Mouse (Mus musculus): ENCODE measurements around the gene Gm49333.
A peak's percentile ranks its signal among the peaks of the same experiment; 100 is the strongest.
"Not testable (repeated sequence)": the region's sequence is repeated elsewhere in the genome, so short reads cannot be mapped to it uniquely, and the experiment has no call there.

The Gm49333 gene

DNA sequence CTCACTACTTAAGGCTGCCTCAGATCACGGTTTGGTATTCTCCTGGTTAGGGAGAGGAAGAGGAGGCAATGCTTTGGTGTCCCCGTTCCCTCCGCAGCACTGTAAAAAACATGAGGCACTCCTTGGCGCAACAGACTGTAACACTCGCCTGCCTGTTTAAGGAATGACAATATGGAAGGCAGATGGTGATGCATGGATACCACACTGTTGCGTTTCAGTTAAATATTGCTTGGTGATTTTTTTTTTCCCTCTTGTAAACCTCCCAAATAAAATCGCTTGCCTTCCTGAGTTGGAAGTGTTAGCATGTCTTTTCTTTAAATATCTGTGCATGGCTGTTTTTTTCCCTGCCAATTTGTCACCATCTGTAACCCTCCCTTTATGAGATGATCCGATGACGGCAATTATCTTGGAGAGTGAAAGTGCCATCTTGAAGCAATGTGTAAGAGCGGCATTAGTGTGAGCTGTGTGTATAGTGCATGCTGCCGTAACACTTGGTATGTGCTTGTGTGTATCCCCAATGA, 17.5 kb downstream of the Gm49333 start:
- DNase-seq, result no peak

DNA sequence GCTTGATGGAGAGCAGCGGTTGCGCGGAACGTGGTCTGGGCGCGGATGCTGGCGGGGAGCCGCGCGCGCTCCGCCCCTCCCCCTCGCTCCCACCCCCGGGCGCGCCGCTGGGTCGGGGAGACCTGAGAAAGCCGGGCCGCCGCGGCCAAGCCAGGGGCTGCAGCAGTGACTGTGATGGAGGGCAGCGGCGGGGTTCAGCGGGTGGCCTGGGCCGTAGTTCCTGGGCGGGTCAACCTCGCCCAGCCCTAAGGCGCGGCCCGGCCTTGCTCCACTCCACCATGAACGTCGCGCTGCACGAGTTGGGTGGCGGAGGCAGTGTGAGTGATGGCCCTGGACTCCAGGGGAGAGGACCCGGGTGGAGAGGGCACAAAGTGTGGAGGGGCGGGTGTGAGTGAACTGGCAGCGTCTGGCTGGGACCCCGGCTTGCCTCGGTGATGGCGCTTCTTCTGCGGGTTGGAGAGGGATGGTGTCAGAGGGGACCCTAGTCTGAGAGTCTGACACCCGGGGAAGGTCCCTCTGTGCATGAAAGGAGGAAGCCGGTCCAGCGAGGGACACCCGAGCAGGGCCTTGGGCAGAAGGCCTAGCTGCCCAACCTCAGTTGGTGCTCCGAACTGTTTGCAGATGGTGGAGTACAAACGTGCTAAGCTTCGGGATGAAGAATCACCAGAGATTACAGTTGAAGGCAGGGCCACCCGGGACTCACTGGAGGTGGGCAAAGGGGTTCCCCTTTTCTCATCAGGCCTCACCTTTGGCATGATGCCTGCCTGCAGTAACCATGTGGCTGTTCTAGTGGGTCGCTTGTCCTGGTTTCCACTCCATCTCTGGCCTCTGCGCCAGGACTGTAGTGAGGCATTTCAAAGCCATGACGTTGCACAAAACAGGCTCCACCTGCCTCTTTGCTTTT, 18.6 kb downstream of the Gm49333 start, which contains the start of gene Ece2:
Gene Ece2, plus strand, starts transcription at position 98 of the 904 bp plus-strand sequence.
- DNase-seq, result no peak

DNA sequence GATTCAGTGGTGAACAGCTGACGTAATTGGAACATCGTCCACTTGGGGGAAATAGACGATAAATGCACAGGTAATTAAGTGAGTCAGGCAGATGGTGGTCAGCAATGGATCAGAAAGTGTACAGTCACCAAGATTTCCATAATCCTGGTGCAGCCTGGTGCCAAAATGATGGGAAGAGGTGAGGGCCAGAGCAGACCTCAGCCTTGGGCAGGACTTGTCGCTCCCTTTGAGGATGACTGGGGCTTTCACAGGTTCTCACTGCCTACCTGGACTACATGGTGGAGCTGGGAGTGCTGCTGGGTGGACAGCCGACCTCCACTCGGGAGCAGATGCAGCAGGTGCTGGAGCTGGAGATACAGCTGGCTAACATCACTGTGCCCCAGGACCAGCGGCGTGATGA, 26.0 kb downstream of the Gm49333 start:
- no peak for DNase-seq

DNA sequence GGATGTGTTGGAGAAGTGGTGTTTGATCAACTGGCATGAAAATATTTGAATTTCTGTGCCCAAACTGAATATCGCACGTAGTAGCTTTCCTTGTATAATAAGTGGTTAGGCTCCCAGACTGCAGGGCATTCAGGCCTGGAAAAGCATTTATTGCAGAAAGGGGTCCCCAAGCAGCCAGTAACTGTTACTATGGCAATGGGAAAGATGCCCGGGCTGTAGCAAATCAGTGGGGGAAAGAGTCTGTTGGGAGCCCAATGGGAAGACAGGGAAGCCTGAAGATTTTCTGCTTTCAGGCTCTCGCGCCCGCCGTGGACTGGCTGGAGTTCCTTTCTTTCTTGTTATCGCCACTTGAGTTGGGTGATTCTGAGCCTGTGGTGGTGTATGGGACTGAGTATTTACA, 27.0 kb downstream of the Gm49333 start:
- no peak for DNase-seq

DNA sequence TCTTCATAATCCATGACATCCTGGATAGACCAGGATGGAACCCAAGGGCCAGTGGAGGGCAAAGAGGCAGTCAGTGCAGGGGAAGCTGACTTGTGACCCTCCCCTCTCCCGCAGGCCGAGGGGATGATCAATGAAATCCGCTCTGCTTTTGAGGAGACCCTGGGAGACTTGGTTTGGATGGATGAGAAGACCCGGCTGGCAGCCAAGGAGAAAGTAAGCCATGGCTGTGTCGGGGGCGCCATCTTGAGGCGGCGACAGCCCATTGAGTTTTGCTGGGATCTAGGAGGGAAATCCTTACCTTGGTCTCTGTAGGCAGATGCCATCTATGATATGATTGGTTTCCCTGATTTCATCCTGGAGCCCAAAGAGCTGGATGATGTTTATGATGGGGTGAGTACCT, 30.8 kb downstream of the Gm49333 start:
- peak; percentile 53 to 70 for DNase-seq

DNA sequence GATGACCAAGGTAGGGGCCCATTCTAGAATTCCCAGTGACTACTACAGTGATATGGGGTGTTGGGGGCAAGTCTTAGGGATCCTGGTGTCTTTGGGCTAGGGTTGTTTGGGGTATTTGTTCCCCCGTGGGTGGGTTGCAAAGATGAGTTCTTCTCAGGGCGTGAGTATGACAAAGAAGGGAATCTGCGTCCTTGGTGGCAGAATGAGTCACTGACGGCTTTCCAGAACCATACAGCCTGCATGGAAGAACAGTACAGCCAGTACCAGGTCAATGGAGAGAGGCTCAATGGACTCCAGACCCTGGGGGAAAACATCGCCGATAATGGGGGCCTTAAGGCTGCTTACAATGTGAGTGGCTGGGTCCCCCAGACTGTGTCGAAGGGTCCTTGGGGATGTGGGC, 32.5 kb downstream of the Gm49333 start:
- DNase-seq, result no peak

DNA sequence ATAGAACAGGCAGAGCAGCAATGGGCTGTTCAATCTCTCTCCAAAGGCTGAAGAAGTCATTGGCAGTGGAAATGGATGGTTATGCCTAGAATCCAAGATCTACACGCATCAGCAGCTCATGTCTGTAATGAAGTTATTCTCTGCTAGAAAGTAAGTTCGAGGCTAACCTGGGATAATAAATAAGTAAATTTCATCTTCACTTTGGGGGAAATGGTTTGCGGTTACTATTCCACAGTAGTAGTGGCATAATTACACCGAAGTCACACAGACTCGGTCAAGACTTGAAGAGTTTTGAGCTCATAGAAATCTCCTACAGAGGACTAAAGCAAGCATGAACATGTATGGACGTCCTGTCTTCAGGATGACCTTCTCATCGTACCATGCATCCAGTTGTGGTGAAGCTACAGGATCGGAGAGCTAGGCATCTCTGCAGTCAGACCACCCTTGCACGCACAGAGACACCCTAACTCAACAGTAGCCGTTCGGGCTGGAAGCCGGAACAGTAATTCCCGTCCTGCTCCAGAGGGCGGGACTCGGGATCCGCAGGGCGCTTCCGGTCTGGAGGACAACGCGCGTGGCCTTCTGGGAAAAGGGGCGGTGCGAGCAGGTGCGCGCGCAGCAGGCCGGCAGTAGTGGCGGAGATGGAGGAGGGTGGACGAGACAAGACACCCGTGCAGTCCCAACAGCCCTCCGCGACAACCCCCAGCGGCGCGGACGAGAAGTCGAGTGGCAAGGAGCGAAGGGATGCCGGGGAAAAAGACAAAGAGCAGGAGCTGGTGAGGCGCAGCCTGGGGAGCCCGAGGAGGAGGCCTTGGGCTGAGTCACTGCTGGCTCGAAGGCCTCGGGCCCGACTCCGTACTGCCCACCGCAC, 39.9 kb downstream of the Gm49333 start, which contains the start of gene Psmd2:
Gene Psmd2, plus strand, starts transcription at position 577 of the 871 bp plus-strand sequence.
- peak; percentile 95 to 97 for DNase-seq

DNA sequence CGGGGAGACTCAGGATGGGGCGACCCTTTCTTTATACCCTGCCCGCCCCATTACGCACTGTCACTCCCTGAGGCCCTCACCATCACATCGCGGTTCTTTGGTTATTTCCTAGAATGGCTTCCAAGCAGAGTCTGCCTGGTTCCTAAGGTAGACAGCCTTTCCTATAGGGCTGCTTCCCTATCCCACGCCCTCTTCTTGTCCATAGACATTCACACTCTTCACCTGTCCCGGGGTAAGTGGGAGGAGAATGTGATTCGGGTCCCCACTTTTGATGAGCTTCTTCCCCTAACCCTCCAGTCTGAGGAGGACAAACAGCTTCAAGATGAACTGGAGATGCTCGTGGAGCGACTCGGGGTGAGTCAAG, 40.5 kb downstream of the Gm49333 start:
- no peak for DNase-seq

DNA sequence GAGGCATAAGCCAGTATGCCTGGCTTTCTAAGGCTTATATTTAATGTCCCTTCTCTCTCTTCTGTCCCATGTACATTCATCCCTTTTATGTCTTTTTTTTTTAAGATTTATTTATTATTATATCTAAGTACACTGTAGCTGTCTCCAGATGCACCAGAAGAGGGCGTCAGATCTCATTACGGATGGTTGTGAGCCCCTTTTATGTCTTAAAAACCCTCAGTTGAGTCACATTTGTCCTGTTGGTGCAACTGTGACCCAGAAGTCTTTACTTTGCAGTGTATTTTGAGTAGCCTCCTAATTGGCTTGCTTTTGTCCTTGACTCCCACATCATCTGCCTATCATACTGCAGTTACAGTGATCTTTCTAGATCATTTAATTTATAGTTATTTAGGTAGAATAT, 41.9 kb downstream of the Gm49333 start:
- DNase-seq, result no peak

DNA sequence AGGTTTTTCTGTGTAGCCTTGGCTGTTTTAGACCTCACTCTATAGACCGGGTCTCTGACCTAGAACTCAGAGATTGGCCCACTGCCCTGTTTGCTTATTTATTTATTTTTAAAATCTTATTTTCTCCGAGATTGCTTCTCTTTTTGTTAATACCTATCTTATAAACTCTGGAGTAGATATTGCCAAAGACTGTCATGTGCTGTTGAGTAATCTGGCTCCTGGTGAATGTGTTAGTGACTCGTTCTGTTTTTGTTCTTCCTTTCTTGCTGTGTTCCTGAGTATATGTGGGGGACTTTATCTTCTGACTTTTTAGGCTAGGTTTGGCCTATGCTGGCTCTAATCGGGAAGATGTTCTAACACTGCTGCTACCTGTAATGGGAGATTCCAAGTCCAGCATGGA, 46.3 kb downstream of the Gm49333 start:
- DNase-seq, result no peak

DNA sequence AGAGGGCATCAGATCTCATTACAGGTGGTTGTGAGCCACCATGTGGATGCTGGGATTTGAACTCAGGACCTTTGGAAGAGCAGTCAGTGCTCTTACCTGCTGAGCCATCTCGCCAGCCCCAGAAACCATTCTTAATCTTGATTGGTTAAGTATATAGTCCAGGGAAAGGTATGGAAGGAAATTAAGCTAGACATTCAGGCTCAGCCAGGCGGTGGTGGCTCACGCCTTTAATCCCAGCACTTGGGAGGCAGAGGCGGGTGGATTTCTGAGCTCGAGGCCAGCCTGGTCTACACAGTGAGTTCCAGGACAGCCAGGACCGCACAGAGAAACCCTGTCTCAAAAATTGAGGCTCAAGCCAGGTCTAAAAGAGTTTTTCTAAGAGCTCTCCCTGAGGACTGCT, 56.6 kb downstream of the Gm49333 start, which contains the start of gene Eif4g1:
Gene Eif4g1, plus strand, starts transcription at position 301 of the 400 bp plus-strand sequence.
- not testable (repeated sequence) for DNase-seq

DNA sequence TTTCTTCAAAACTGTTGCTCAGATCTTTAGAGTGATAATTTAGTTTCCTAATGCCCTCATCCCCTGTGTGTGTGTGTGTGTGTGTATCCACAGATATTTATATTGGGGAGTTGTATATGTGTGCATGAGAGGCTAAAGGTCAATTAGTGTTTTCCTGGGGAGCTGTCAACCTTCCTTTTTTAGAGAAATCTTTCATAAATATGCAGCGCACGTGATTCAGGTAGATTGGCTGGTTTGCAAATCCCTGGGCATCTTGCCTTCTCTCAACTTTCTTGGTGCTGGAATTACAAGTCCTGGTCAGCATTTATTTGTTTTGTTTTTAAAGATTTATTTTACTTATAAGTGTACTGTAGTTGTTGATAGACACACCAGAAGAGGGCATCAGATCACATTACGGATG, 58.9 kb downstream of the Gm49333 start:
- DNase-seq, result no peak

DNA sequence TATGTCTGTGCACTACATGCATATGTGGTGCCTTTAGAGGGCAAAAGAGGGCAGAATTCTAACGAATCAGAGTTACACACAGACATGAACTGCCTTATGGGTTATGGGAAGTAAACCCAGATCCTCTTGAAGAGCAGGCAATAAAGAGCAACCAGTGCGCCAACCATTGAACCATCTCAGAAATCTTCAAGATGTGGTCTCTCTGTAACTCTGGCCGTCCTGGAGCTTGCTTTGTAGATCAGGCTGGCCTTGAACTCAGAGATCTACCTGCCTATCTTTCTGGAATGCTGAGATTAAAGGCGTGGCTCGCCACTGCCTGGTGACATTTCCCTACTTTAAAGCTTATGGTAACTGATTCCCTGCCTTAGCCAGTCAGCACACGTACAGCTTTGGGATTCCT, 60.5 kb downstream of the Gm49333 start:
- no peak for DNase-seq

DNA sequence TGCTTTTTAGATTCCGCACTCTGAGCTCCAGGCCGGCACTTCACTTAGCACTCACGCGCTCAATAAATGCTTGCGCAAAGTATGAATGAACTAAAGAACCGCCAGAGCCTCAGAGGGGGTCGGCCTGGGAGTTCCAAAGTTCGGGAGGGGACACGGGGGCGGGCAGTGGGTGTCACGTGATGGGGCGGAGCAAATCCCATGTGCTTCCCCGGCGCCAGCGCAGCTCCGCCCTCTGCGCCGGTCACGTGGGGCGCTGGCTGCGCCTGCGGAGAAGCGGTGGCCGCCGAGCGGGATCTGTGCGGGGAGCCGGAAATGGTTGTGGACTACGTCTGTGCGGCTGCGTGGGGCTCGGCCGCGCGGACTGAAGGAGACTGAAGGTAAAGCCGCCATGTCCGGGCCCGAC, 61.1 kb downstream of the Gm49333 start:
- DNase-seq, result peak; percentile 96 to 97

DNA sequence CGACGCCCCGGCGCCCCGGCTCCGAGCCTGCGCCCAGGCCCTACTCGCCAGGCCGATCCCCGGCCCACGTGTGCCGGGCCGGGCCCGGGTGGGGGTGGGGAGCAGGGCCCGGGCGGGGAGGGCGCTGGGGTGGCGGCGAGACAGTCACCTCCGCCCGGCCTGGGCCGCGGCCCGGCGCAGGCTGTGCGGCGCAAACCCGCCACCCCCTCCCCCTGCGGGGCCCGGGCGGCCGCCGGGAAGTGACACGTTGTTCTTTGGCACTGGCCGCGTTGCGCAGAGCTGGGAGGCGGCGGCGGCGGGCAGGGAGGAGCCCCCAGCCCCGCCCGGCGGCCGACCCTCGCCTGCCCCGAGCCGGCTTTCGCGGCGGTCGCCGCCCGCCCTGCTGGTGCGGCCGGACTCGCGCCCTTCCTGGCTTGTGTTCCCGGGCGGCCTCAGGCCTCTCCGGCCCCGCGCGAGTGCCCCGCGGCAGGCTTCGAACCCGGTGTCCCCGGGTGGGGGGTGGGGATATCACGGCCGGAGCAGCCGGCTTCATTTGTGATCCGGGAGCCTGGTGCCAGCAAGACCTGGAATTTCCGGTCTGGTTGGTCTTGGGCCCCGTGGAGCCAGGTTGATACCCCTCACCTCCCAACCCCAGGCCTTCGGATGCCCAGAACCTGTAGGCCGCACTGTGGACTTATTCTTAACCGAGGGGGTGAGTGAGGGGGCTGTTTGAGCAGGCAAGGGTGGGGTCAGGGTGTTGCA, 61.7 kb downstream of the Gm49333 start:
- DNase-seq, result peak; percentile 53 to 69

DNA sequence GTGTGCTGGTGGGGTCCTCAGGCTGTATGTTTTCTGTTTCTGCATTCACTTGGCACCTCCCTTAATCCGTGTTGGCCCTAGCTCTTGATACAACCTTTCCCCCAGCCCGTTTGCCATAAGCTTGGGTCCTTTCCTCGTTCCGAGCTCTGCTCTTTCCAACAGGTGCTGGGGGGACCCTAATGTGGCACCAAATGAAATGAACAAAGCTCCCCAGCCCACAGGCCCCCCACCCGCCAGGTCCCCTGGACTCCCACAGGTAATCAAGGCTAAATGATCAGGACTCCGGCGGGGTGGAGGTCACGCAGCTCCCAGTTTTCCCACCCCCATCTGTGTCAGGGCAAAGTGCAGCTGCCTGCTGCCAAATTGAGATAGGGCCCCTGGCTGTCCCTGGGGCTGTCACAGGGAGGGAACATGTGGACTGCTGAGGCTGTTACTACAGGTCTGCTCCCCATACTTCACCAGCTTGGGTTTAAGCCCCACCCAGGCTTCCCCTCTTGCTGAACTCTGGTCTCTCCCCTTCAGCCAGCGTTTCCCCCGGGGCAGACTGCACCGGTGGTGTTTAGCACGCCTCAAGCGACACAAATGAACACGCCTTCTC, 62.4 kb downstream of the Gm49333 start:
- peak in 1 of 2 experiments; percentile 17 for DNase-seq

DNA sequence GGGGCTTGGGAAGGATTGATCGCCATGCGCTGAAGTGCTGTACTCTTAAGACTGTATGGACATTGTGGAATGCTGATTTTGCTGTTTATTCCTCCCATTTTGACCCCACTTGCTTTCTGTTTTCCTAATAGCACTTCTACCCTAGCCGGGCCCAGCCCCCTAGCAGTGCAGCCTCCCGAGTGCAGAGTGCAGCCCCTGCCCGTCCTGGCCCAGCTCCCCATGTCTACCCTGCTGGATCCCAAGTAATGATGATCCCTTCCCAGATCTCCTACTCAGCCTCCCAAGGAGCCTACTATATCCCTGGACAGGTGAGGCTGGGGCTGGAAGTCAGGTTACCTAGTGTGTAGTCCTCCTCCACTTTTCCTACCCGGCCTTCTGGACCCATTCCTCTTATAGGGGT, 63.8 kb downstream of the Gm49333 start:
- DNase-seq, result no peak

DNA sequence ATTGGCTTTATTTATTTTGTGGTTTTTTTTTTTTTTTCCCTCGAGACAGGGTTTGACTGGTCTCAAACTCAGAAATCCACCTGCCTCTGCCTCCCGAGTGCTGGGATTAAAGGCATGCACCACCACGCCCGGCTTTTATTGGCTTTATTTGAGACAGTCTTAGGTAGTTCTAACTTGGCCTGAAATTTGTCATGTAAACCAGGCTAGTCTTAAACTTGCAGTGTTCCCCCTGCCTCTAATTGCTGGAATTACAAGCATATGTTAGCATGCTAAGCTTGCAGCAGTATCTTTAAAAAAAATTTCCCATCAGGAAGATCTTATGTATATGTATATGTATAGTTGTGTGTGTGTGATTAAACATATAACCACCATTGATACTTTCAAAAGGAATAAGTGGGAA, 65.3 kb downstream of the Gm49333 start:
- DNase-seq, result no peak

DNA sequence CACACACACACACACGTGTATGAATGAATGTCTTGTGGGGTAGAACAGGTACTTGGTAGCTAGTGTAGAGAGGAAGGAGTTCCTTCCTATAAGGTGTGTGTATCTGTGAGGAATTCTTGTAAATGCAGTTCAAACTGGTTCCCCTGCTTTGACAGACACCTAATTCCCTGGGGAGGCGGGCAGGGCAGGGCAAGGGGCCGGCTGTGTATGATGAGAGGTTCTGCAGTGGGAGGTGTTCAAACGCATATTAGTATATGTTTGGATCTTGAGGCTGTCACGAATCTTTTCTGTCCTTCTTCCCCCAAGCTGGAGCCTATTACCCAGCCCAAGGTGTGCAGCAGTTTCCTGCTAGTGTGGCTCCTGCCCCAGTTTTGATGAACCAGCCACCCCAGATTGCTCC, 66.0 kb downstream of the Gm49333 start:
- no peak for DNase-seq

DNA sequence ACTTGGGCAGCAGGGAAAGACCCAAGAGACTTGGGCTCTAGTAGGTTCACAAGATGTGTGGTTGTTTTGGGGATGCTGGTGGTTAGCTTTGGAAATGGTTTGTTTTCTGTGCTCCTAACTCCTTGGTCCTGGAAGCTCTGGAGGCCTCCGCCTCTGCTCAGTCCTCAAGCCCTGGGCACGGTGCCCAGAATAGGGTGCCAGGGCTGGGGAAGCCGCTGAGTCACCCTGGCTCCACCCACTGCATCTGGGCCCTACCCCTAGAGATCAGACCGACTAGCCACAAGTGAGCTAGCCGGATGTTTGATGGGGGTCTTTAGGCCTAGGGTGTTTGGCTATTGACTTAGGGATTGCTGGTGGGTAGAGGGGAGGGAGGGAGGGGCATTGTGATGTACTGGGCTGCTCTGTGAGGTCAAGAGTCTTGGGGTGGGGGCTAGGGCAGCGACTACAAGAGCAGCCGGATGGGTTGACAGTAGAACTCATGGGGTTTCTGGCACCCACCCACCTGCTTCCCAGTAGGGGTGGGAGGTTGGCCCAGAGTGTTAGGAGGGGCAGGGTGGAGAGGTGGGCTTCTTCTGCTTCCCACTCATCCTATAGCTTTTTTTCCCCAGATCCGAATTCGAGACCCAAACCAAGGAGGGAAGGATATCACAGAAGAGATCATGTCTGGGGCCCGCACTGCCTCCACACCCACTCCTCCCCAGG, 66.7 kb downstream of the Gm49333 start:
- peak; percentile 92 to 96 for DNase-seq

DNA sequence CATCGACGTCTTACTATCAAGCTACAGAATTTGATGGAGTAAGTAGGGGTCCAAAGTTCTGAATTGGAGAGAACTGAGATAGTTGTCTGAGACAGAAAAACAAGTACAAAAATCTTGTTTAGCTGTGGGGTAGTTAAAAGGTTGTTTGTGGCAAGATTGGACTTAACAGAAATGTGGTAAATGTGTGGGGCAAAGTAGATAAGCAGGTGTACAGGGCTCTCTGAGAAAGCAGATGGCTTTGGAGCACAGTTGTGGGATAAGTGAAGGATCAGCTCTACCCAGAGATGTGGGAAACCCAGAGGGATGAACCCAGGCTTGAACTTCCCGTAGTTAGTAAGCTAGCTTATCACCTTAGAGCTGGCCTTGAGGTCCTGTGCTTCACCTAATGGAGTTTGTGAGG, 79.4 kb downstream of the Gm49333 start:
- DNase-seq, result no peak

DNA sequence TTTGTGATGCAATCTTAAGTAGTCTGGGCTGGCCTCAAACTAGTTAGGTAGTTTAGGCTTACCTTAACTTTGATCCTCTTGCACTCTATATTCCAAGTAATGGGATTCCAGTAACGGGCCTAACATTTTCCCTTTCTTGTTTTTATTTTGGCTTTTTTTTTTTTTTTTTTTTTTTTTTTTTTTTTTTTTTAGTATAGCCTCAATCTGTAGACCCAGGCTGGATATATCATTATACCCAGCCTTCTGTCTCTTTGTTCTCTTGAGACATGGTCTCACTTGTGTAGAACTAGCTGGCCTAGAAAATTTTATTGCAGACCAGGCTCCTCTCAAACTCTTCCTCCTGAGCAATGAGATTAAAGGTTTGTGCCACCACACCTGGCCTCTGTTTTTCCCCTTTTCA, 80.2 kb downstream of the Gm49333 start:
- DNase-seq, result no peak

Data from lung, adult 18-20 months (tissue).